Mouse (Mus musculus) midbrain, embryonic 15.5 days (tissue): ENCODE data around the gene Dst. TPM values are rescaled to one million over a fixed set of nuclear protein-coding genes. Genes with fewer than 3 reads are reported as not detected.

Experiments
- ATAC-seq: fragments of 200-750 bp; cut with Nextera tagmentation; replicated peaks from 2 replicates; pipeline ENCODE4 v1.8.0; 2017; ENCODE audit warnings: moderate TSS enrichment
- H3K27ac ChIP-seq: fragments of 300-500 bp; sonication (generic); 2 replicates; pipeline ENCODE4 v1.5.1; 2015; ENCODE audit warnings: mild to moderate bottlenecking, inconsistent platforms
- H3K27me3 ChIP-seq: fragments of 300-500 bp; sonication (generic); replicated peaks from 2 replicates; pipeline ENCODE4 v1.6.1; 2015; ENCODE audit warnings: inconsistent platforms
- H3K36me3 ChIP-seq: fragments of 300-500 bp; sonication (generic); replicated peaks from 2 replicates; pipeline ENCODE4 v1.6.1; 2015; ENCODE audit warnings: inconsistent platforms
- H3K4me1 ChIP-seq: fragments of 300-500 bp; sonication (generic); 2 replicates; pipeline ENCODE4 v1.6.1; 2015; ENCODE audit warnings: inconsistent platforms
- H3K4me2 ChIP-seq: fragments of 300-500 bp; sonication (generic); 2 replicates; pipeline ENCODE4 v1.6.1; 2015; ENCODE audit warnings: inconsistent platforms, mild to moderate bottlenecking, moderate library complexity
- H3K4me3 ChIP-seq: fragments of 300-500 bp; sonication (generic); 2 replicates; pipeline ENCODE4 v1.5.1; 2015; ENCODE audit warnings: mild to moderate bottlenecking, inconsistent platforms
- H3K9ac ChIP-seq: fragments of 300-500 bp; sonication (generic); 2 replicates; pipeline ENCODE4 v1.6.1; 2015; ENCODE audit warnings: mild to moderate bottlenecking, inconsistent platforms
- H3K9me3 ChIP-seq: fragments of 300-500 bp; sonication (generic); 2 replicates; pipeline ENCODE4 v1.6.1; 2016; ENCODE audit warnings: inconsistent platforms
- WGBS: fragments of 180-500 bp; shearing (Covaris S2); methylation state at CpG from one replicate; pipeline ENCODE4 v1.1.7; 2015; ENCODE audit warnings: mixed read lengths; 5-methylcytosine and 5-hydroxymethylcytosine counted together
- polyA plus RNA-seq: library from polyadenylated mRNA; unstranded; fragments of >200 nt; fragmentation: Nextera tagmentation; extraction: Ambion mirVana; gene quantifications from 2 replicates; pipeline ENCODE4 v1.2.1, GENCODE M21; 2015

The Dst gene
- polyA plus RNA-seq, 1 experiment from 2014 or later, result 43.0 TPM

DNA sequence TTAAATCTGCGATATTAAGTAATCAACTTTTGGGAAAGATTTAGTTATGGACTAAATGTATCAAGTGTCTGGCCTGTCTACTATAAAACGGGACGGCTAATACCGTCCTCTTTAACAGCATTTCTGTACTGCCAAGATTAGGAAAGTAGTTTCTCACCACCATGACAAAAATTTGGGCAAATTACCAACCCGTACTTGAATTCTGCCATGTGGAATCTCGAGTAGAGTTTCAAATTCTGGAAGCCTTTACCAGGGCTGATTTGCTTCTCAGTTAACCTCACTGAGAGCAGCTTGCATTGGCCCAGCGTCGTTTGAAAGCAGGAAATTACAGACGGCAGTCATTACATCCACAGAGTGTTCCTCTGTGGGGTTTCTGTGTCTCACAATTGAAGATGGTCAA is 310.8 kb downstream of the Dst start:
- H3K27ac ChIP-seq, result no peak overlapping the region

DNA sequence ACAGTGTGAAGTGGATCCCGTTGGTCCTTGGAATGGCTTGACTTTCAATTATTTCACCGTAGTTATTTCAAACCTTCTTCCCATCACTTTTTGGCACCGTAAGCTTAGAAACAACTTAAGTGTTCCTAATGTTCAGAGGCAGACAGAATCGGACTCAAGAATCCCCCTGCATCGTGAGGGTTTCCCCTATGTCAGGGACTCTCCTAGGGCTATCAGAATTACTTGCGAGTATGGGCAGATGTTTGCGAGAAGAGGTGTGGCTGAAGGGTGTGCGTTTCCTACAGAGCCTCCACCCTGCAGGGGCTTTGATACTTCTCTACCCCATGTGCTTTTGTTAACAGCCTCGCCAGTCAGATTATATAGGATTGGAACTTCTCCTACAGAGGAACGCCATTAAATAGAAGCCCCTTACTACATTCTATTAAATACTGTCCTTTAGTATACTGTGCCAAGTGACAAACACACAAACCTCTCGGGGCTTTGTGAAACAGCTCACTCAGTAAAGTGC is 312.1 kb downstream of the Dst start:
- WGBS, result 88% methylated on average over 11 of the region's 11 CpGs
- no peak for ATAC-seq
- Histone ChIP-seq H3K4me2 (no peak overlapping the region), H3K4me3 (no peak overlapping the region), H3K9ac (no peak overlapping the region), H3K36me3 (peaks cover 18% of the 10 kb centered on the region; the same call in 1 of the 2 replicates), H3K27me3 (no peaks in the 10 kb centered on the region), H3K4me1 (no peaks in the 10 kb centered on the region), H3K9me3 (no peaks in the 10 kb centered on the region), H3K27ac (no peak overlapping the region)

More for the DNA sequence above, 310.8 kb downstream of the Dst start:
- ATAC-seq, result no peak
- no peaks in the 10 kb centered on the region for H3K4me1 ChIP-seq
- WGBS, result 83% methylated on average over 9 of the region's 9 CpGs
- H3K9ac ChIP-seq, result no peak overlapping the region
- peaks cover 25% of the 10 kb centered on the region for H3K36me3 ChIP-seq
- H3K27me3 ChIP-seq, result no peaks in the 10 kb centered on the region
- no peak overlapping the region for H3K4me2 ChIP-seq
- H3K9me3 ChIP-seq, result no peaks in the 10 kb centered on the region
- H3K4me3 ChIP-seq, result no peak overlapping the region

DNA sequence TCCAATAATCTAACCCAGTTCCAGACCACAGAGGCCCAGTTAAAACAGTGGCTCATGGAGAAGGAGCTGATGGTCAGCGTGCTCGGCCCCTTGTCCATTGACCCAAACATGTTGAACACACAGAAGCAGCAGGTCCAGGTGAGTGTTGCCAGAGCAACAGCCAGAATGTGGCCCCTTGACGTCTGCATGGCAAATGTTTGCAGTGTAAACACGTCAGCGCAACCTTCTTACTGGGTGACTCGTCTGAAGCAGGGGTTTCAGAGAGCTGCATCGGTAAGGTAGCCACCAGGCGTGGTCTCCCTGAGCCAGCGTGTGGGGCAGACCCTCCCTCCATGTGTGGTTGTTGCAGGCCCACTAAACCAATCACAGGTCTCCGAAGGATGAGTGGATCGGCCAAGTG is 315.8 kb downstream of the Dst start:
- H3K27me3 ChIP-seq, result no peaks in the 10 kb centered on the region
- no peak overlapping the region for H3K27ac ChIP-seq
- H3K4me3 ChIP-seq, result no peak overlapping the region
- H3K9ac ChIP-seq, result no peak overlapping the region
- H3K36me3 ChIP-seq, result peaks cover 32% of the 10 kb centered on the region; the same call in 1 of the 2 replicates
- no peak for ATAC-seq
- WGBS, result 93% methylated on average over 11 of the region's 11 CpGs
- no peaks in the 10 kb centered on the region for H3K9me3 ChIP-seq
- no peak overlapping the region for H3K4me2 ChIP-seq
- H3K4me1 ChIP-seq, result no peaks in the 10 kb centered on the region

DNA sequence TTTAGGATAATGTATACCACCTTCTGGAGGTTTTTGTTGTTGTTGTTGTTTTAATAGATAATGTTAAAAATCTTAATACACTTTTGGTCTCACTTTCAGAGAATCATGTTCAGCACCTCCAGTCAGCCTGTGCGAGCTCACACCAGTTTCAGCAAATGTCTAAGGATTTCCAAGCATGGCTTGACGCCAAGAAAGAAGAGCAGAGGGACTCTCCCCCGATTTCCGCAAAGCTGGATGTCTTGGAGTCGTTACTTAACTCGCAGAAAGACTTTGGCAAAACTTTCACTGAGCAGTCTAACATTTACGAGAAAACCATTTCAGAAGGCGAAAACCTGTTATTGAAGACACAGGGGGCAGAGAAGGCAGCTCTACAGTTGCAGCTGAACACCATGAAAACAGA is 319.7 kb downstream of the Dst start:
- no peak overlapping the region for H3K4me2 ChIP-seq
- peaks cover 23% of the 10 kb centered on the region; the same call in 1 of the 2 replicates for H3K36me3 ChIP-seq
- H3K27ac ChIP-seq, result no peak overlapping the region
- H3K4me3 ChIP-seq, result no peak overlapping the region
- H3K9me3 ChIP-seq, result no peaks in the 10 kb centered on the region
- H3K27me3 ChIP-seq, result no peaks in the 10 kb centered on the region
- no peak overlapping the region for H3K9ac ChIP-seq
- 91% methylated on average over 8 of the region's 8 CpGs for WGBS
- no peaks in the 10 kb centered on the region for H3K4me1 ChIP-seq
- ATAC-seq, result no peak

DNA sequence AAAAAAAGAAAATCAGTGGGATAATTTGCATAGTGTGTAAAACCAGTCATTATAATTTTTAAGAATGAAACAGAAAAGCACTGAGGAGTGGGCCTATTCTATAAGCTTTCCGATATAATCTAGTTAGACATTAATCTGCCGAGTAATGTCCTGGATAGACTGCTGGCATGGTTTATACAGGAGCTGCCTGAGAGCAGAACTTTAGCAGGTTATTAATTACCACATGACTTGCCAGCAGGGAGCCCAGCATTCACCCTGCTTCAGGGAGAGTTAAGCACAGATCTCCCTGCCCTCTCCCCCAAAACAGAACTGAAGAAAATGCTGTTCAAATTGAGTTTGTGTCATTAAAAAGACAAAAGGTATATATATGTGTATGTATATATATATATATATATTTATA is 323.0 kb downstream of the Dst start:
- Histone ChIP-seq H3K27me3 (no peaks in the 10 kb centered on the region), H3K9ac (no peak overlapping the region), H3K4me1 (peaks cover 6% of the 10 kb centered on the region), H3K9me3 (no peaks in the 10 kb centered on the region), H3K4me2 (no peak overlapping the region), H3K27ac (no peak overlapping the region), H3K4me3 (no peak overlapping the region), H3K36me3 (peaks cover 16% of the 10 kb centered on the region; the same call in 1 of the 2 replicates)
- WGBS, result 70% methylated on average over 2 of the region's 2 CpGs
- ATAC-seq, result no peak

- peak overlapping the region; percentile 24 for H3K4me3 ChIP-seq
- H3K36me3 ChIP-seq, result no peaks in the 10 kb centered on the region
- H3K4me2 ChIP-seq, result peak overlapping the region; percentile 51
- peak; percentile 76 for ATAC-seq
- no peak overlapping the region for H3K27ac ChIP-seq
- H3K9ac ChIP-seq, result 0 out of 2 replicates have a peak overlapping the region, but pooled peaks have one; percentile 0
- H3K4me1 ChIP-seq, result peaks cover 32% of the 10 kb centered on the region
- no peaks in the 10 kb centered on the region for H3K9me3 ChIP-seq
- under 1% methylated on average over 28 of the region's 28 CpGs for WGBS
- H3K27me3 ChIP-seq, result no peaks in the 10 kb centered on the region
Measured at GRCm38 (mm10) chr1:34236254-34236723, 328.3 kb downstream of the Dst start.

- ATAC-seq, result 0 out of 2 replicates have a peak, but pooled peaks have one; percentile 25
- Histone ChIP-seq H3K9ac (peak overlapping the region; percentile 3; the same call in 1 of the 2 replicates), H3K36me3 (no peaks in the 10 kb centered on the region), H3K9me3 (no peaks in the 10 kb centered on the region), H3K27ac (no peak overlapping the region), H3K4me2 (peak overlapping the region; percentile 51), H3K27me3 (no peaks in the 10 kb centered on the region), H3K4me3 (peak overlapping the region; percentile 24; the same call in 1 of the 2 replicates), H3K4me1 (peaks cover 32% of the 10 kb centered on the region)
- 17% methylated on average over 14 of the region's 14 CpGs for WGBS
Measured at GRCm38 (mm10) chr1:34237211-34237610, 329.2 kb downstream of the Dst start.

- 23% methylated on average over 12 of the region's 12 CpGs for WGBS
- H3K4me2 ChIP-seq, result peak overlapping the region; percentile 51
- peaks cover 32% of the 10 kb centered on the region for H3K4me1 ChIP-seq
- H3K9me3 ChIP-seq, result no peaks in the 10 kb centered on the region
- no peaks in the 10 kb centered on the region for H3K27me3 ChIP-seq
- no peak overlapping the region for H3K27ac ChIP-seq
- no peak overlapping the region for H3K4me3 ChIP-seq
- ATAC-seq, result peak; percentile 35
- 0 out of 2 replicates have a peak overlapping the region, but pooled peaks have one; percentile 3 for H3K9ac ChIP-seq
- 0 out of 2 replicates have a peak, but pooled peaks cover 1% of the 10 kb centered on the region for H3K36me3 ChIP-seq
Measured at GRCm38 (mm10) chr1:34237689-34238091, 329.7 kb downstream of the Dst start.

DNA sequence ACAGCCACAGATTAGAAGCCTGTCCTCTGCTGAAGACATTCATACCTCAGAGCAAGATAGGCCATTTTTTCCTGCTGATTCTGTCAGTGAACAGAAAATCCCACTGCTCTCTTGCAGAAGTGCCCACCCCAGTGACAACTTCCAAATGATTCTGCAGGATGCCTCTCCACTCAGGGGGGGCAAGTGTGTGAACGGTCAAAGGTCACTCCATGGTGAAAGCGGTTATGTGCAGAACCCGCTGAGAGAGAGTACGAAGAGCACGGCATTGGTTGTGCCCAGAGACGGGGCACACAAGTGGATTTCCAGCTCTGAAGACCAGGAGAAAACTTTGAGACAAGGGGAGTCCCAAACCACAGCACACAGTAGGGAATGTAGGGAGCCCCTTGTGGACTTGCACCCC is 330.2 kb downstream of the Dst start:
- Histone ChIP-seq H3K9ac (no peak overlapping the region), H3K27me3 (no peaks in the 10 kb centered on the region), H3K4me1 (peaks cover 30% of the 10 kb centered on the region), H3K4me3 (no peak overlapping the region), H3K27ac (no peak overlapping the region), H3K4me2 (peak overlapping the region; percentile 51; the same call in 1 of the 2 replicates), H3K9me3 (no peaks in the 10 kb centered on the region), H3K36me3 (0 out of 2 replicates have a peak, but pooled peaks cover 4% of the 10 kb centered on the region)
- no peak for ATAC-seq
- 30% methylated on average over 6 of the region's 6 CpGs for WGBS

DNA sequence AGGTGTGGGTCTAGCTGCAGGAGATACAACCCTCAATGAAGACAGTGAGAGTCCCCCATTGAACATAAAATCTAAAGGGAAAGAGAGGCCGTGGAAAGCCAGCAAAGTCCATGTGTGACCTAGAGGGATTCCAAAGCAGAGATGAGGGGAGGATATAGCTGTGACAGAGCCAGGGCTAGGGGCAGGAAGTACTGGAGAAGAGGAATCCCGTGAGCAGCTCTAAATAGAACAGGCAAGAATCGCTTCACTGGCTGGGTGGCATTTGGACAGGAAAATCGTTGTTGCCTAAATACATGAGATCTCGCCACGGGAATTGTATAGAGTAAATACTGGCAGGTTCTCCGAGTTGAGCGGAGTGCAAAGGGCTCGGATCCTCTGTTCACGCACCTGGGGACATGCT is 336.7 kb downstream of the Dst start:
- no peaks in the 10 kb centered on the region for H3K4me1 ChIP-seq
- no peak overlapping the region for H3K4me3 ChIP-seq
- no peaks in the 10 kb centered on the region for H3K27me3 ChIP-seq
- peaks cover 21% of the 10 kb centered on the region for H3K36me3 ChIP-seq
- no peak overlapping the region for H3K4me2 ChIP-seq
- no peak overlapping the region for H3K27ac ChIP-seq
- no peak overlapping the region for H3K9ac ChIP-seq
- no peak for ATAC-seq
- WGBS, result 87% methylated on average over 10 of the region's 10 CpGs
- H3K9me3 ChIP-seq, result no peaks in the 10 kb centered on the region

- H3K27ac ChIP-seq, result no peak overlapping the region
- H3K4me2 ChIP-seq, result no peak overlapping the region
- H3K27me3 ChIP-seq, result no peaks in the 10 kb centered on the region
- WGBS, result 90% methylated on average over 15 of the region's 15 CpGs
- H3K36me3 ChIP-seq, result peaks cover 27% of the 10 kb centered on the region
- ATAC-seq, result no peak
- no peaks in the 10 kb centered on the region for H3K9me3 ChIP-seq
- no peak overlapping the region for H3K4me3 ChIP-seq
- no peaks in the 10 kb centered on the region for H3K4me1 ChIP-seq
- H3K9ac ChIP-seq, result no peak overlapping the region
Measured at GRCm38 (mm10) chr1:34245951-34246641, 338.1 kb downstream of the Dst start.

DNA sequence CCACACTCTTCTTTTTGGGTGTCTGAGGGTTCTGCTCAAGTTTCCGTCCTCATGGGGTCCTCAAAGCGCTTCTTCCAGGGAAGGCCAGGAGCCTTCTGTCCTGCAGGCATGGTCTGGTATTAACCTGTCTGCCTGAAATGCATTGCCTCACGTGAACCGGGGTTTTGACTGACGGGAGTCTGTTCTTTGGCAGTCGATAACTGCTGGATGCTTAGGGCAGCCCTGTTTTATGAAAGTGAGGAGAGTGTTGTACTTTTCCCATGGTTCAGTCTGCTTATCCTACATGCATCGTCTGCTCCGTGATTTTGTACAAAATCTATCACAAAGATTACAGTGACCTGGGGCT is 338.6 kb downstream of the Dst start:
- Histone ChIP-seq H3K27me3 (no peaks in the 10 kb centered on the region), H3K9me3 (no peaks in the 10 kb centered on the region), H3K4me3 (no peak overlapping the region), H3K36me3 (peaks cover 27% of the 10 kb centered on the region), H3K27ac (no peak overlapping the region), H3K4me1 (no peaks in the 10 kb centered on the region), H3K9ac (no peak overlapping the region), H3K4me2 (no peak overlapping the region)
- ATAC-seq, result no peak
- WGBS, result 97% methylated on average over 8 of the region's 8 CpGs

DNA sequence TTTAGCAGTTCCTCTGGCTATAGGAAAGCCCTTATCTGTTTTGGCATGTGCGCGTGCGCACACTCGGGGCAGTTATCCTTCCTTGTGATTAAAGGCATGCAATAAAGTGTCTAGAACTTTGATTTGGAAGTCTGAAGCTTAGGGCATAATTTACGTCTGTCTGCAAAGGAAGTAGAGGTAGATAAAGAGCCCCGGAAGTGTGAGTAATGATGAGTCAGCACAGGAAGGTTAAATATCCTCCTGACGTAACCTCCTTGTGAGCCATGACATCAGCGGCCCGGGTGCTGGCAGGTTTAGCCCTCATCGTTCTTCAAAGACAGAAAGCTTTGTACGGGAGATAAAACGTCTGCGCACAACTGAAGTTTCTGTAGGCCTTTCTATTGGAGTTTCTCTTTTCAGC is 343.1 kb downstream of the Dst start:
- Histone ChIP-seq H3K4me1 (no peaks in the 10 kb centered on the region), H3K9me3 (no peaks in the 10 kb centered on the region), H3K4me3 (no peak overlapping the region), H3K4me2 (no peak overlapping the region), H3K27ac (no peak overlapping the region), H3K9ac (no peak overlapping the region), H3K27me3 (no peaks in the 10 kb centered on the region), H3K36me3 (peaks cover 31% of the 10 kb centered on the region)
- no peak for ATAC-seq
- 95% methylated on average over 13 of the region's 13 CpGs for WGBS
